Mouse (Mus musculus): Measurements from ENCODE around the gene Sult3a1. TPM values are rescaled to one million over a fixed set of nuclear protein-coding genes. Genes with fewer than 3 reads are reported as not detected.

Sult3a1 gene
- not detected for polyA plus RNA-seq (2014; fragmentation: Illumina TruSeq; extraction: RNeasy Lipid Tissue Mini Kit (QIAGEN cat#74804); ENCODE audit: low read depth, low replicate concordance)

DNA sequence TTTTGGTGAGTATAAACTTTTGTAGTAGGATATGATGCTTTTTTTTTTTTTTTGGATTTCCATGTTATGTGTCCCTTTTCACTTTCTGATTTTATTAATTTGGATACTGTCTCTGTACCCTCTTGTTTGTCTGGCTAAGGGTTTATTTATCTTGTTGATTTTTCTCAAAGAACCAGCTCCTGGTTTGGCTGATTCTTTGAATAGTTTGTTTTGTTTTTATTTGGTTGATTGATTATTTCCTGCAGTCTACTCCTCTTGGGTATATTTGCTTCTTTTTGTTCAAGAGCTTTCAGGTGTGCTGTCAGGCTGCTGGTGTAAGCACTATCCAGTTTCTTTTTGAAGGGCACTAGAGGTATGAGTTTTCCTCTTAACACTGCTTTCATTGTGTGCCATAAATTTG lies at the start of gene Sult3a1:
Sult3a1 (plus strand) TSS at position 301 of the 400 bp plus-strand sequence.

GRCm38 (mm10) chr10:33904530-33905481 lies 47.3 kb downstream of the Sult3a1 start, which contains the start of gene Rsph4a:
Gene Rsph4a, plus strand, starts transcription at chr10:33905111.

Other genes starting within 250 kb of the Sult3a1 start
- 1.4 TPM for gene Clvs2, start 233.0 kb upstream of the Sult3a1 start, polyA plus RNA-seq (2014; fragmentation: Illumina TruSeq; extraction: RNeasy Lipid Tissue Mini Kit (QIAGEN cat#74804); ENCODE audit: low read depth, low replicate concordance)
- gene Sult3a2, start 71.0 kb upstream of the Sult3a1 start, polyA plus RNA-seq (2014; fragmentation: Illumina TruSeq; extraction: RNeasy Lipid Tissue Mini Kit (QIAGEN cat#74804); ENCODE audit: low read depth, low replicate concordance) = not detected
- 2.0 TPM for gene Rsph4a, start 47.4 kb downstream of the Sult3a1 start, polyA plus RNA-seq (2014; fragmentation: Illumina TruSeq; extraction: RNeasy Lipid Tissue Mini Kit (QIAGEN cat#74804); ENCODE audit: low read depth, low replicate concordance)
- 50.6 TPM for gene Zup1, start 93.5 kb downstream of the Sult3a1 start, polyA plus RNA-seq (2014; fragmentation: Illumina TruSeq; extraction: RNeasy Lipid Tissue Mini Kit (QIAGEN cat#74804); ENCODE audit: low read depth, low replicate concordance)
- 286 TPM for gene Rwdd1, start 161.9 kb downstream of the Sult3a1 start, polyA plus RNA-seq (2014; fragmentation: Illumina TruSeq; extraction: RNeasy Lipid Tissue Mini Kit (QIAGEN cat#74804); ENCODE audit: low read depth, low replicate concordance)
- gene Trappc3l, start 179.9 kb downstream of the Sult3a1 start, polyA plus RNA-seq (2014; fragmentation: Illumina TruSeq; extraction: RNeasy Lipid Tissue Mini Kit (QIAGEN cat#74804); ENCODE audit: low read depth, low replicate concordance) = not detected
- not detected for gene Calhm4, start 186.6 kb downstream of the Sult3a1 start, polyA plus RNA-seq (2014; fragmentation: Illumina TruSeq; extraction: RNeasy Lipid Tissue Mini Kit (QIAGEN cat#74804); ENCODE audit: low read depth, low replicate concordance)
- gene Calhm5, start 238.8 kb downstream of the Sult3a1 start, polyA plus RNA-seq (2014; fragmentation: Illumina TruSeq; extraction: RNeasy Lipid Tissue Mini Kit (QIAGEN cat#74804); ENCODE audit: low read depth, low replicate concordance) = 0.76 TPM

Measured in adrenal gland, adult 10 weeks (tissue).